Mouse (Mus musculus): ENCODE data around the gene Naxd. TPM values are rescaled to one million over a fixed set of nuclear protein-coding genes. Genes with fewer than 3 reads are reported as not detected.
"Not testable (repeated sequence)": the region's sequence is repeated elsewhere in the genome, so short reads cannot be mapped to it uniquely, and the experiment has no call there.

The Naxd gene
- total and polyA plus RNA-seq, 3 experiments = 54.8 to 72.3 TPM; not detected in 1

- DNase-seq (ENCODE audit: low read depth, low spot score) = peak; percentile 30
- H3K79me2 ChIP-seq (ENCODE audit: control insufficient read depth, insufficient read depth, low read length, poor library complexity) = no peaks in the 10 kb centered on the region
- H3K4me3 ChIP-seq (ENCODE audit: control insufficient read depth in 1 of 2, insufficient read depth in 1 of 2, low read depth in 2 of 2, low read length in 2 of 2) = no peak overlapping the region
- no peaks in the 10 kb centered on the region for H3K9me3 ChIP-seq (replicated peaks; ENCODE audit: insufficient read depth, low read length)
- peaks cover 0 to 12% of the 10 kb centered on the region in 2 experiments; a peak in 2 of 4 replicates for H3K4me1 ChIP-seq (ENCODE audit: control insufficient read depth in 1 of 2, insufficient read depth in 2 of 2, low read length in 2 of 2)
- TF ChIP-seq CHD1 (IDR thresholded peaks at IDR 0.05; ENCODE audit: low read depth, low read length) (no peak), MAFK (IDR thresholded peaks at IDR 0.05; ENCODE audit: borderline replicate concordance, low read depth, low read length) (no peak), MYC (IDR thresholded peaks at IDR 0.05; ENCODE audit: low read depth, low read length) (no peak), ZKSCAN1 (IDR thresholded peaks at IDR 0.05; ENCODE audit: low read depth, low read length) (no peak), GATA1 (IDR thresholded peaks at IDR 0.05; ENCODE audit: low read depth, low read length) (no peak), POLR2AphosphoS2 (IDR thresholded peaks at IDR 0.05; ENCODE audit: low read length) (no peak), ETS1 (IDR thresholded peaks at IDR 0.05; ENCODE audit: low read depth, low read length) (no peak), POLR2AphosphoS5 (IDR thresholded peaks at IDR 0.05; ENCODE audit: borderline replicate concordance, low read depth, low read length) (no peak), BHLHE40 (IDR thresholded peaks at IDR 0.05; ENCODE audit: borderline replicate concordance, low read depth, low read length) (no peak), JUND (IDR thresholded peaks at IDR 0.05; ENCODE audit: low read depth, low read length) (no peak)
- H3K27me3 ChIP-seq (ENCODE audit: control insufficient read depth in 1 of 2, insufficient read depth in 2 of 2, low read length in 2 of 2) = no peaks in the 10 kb centered on the region; a peak in 1 of 4 replicates
- H3K36me3 ChIP-seq (ENCODE audit: control insufficient read depth in 1 of 2, insufficient read depth in 2 of 2, low read length in 2 of 2) = peaks cover 0 to 5% of the 10 kb centered on the region in 2 experiments; a peak in 2 of 4 replicates
- H3K9ac ChIP-seq (ENCODE audit: control insufficient read depth, low read depth, low read length, poor library complexity, severe bottlenecking) = no peak overlapping the region
- no peak overlapping the region for H3K27ac ChIP-seq (ENCODE audit: control insufficient read depth, low read depth, low read length)
Measured at GRCm38 (mm10) chr8:11487229-11487628, 10.1 kb upstream of the Naxd start.

DNA sequence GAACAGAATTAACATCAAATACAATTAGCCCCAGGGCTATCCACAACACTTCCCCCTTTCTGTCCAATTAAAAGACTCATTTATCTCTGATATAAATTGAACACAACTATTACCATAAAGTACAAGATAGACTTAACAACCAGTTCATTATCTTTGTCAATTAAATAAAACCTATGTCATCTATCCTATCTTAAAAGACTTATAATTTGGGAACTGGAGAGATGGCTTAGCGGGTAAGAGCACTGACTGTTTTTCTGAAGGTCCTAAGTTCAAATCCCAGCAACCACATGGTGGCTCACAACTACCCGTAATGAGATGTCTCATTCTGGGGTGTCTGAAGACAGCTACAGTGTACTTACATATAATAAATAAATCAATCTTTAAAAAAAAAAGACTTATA lies 5.0 kb upstream of the Naxd start:
- peak; percentile 91 for TF ChIP-seq TBP (IDR thresholded peaks at IDR 0.05; ENCODE audit: low read depth, low read length)
- not testable (repeated sequence) for H3K9me3 ChIP-seq (replicated peaks; ENCODE audit: insufficient read depth, low read length); H3K4me3 ChIP-seq (ENCODE audit: control insufficient read depth in 1 of 2, insufficient read depth in 1 of 2, low read depth in 2 of 2, low read length in 2 of 2); DNase-seq (ENCODE audit: low read depth, low spot score); H3K36me3 ChIP-seq (ENCODE audit: control insufficient read depth in 1 of 2, insufficient read depth in 2 of 2, low read length in 2 of 2); H3K4me1 ChIP-seq (ENCODE audit: control insufficient read depth in 1 of 2, insufficient read depth in 2 of 2, low read length in 2 of 2); H3K79me2 ChIP-seq (ENCODE audit: control insufficient read depth, insufficient read depth, low read length, poor library complexity); H3K27me3 ChIP-seq (ENCODE audit: control insufficient read depth in 1 of 2, insufficient read depth in 2 of 2, low read length in 2 of 2); H3K9ac ChIP-seq (ENCODE audit: control insufficient read depth, low read depth, low read length, poor library complexity, severe bottlenecking); H3K27ac ChIP-seq (ENCODE audit: control insufficient read depth, low read depth, low read length)

DNA sequence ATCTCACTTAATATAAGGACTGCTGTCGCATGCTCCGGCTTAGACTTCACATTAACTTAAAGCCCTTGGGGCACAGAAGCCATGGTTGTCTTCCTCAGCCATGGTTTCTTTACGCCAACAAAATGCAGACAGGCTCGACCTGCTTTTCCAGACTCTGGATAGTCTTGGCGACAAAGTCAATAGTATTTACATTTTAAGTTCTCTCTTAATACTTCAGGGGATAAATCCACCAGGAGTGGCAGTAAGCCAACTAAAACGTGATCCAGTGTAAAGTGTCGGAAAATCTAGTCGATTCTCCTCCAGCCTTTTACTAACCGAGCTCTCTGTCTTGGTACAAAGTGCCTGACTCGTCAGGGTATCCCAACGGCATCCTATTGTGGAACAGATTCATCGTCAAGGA lies 975 bp downstream of the Naxd start:
- H3K9me3 ChIP-seq (replicated peaks; ENCODE audit: insufficient read depth, low read length) = no peaks in the 10 kb centered on the region
- no peak for TF ChIP-seq BHLHE40 (IDR thresholded peaks at IDR 0.05; ENCODE audit: borderline replicate concordance, low read depth, low read length)
- no peak for TF ChIP-seq EP300 (IDR thresholded peaks at IDR 0.05; ENCODE audit: low read depth in 1 of 2, low read length in 2 of 2)
- TF ChIP-seq TAL1 (IDR thresholded peaks at IDR 0.05; ENCODE audit: low read length) = no peak
- TF ChIP-seq CTCF (IDR thresholded peaks at IDR 0.05 in 2 of 3, conservative IDR thresholded peaks at IDR 0.05 in 1 of 3; ENCODE audit: control insufficient read depth in 1 of 3, insufficient read depth in 1 of 3, low read depth in 2 of 3, low read length in 3 of 3, poor library complexity in 1 of 3, severe bottlenecking in 1 of 3) = no peak
- TF ChIP-seq MXI1 (IDR thresholded peaks at IDR 0.05; ENCODE audit: low read depth, low read length) = no peak
- TF ChIP-seq TBP (IDR thresholded peaks at IDR 0.05; ENCODE audit: low read depth, low read length) = no peak
- H3K4me1 ChIP-seq (ENCODE audit: control insufficient read depth in 1 of 2, insufficient read depth in 2 of 2, low read length in 2 of 2) = peaks cover 0 to 20% of the 10 kb centered on the region in 2 experiments; a peak in 3 of 4 replicates
- DNase-seq (ENCODE audit: low read depth, low spot score) = no peak
- H3K27ac ChIP-seq (ENCODE audit: control insufficient read depth, low read depth, low read length) = no peak overlapping the region
- no peaks in the 10 kb centered on the region for H3K27me3 ChIP-seq (ENCODE audit: control insufficient read depth in 1 of 2, insufficient read depth in 2 of 2, low read length in 2 of 2)
- H3K4me3 ChIP-seq (ENCODE audit: control insufficient read depth in 1 of 2, insufficient read depth in 1 of 2, low read depth in 2 of 2, low read length in 2 of 2) = peak overlapping the region; percentile 74 to 85
- H3K79me2 ChIP-seq (ENCODE audit: control insufficient read depth, insufficient read depth, low read length, poor library complexity) = peaks cover 29% of the 10 kb centered on the region
- peaks cover 0 to 17% of the 10 kb centered on the region in 2 experiments; a peak in 3 of 4 replicates for H3K36me3 ChIP-seq (ENCODE audit: control insufficient read depth in 1 of 2, insufficient read depth in 2 of 2, low read length in 2 of 2)
- H3K9ac ChIP-seq (ENCODE audit: control insufficient read depth, low read depth, low read length, poor library complexity, severe bottlenecking) = peak overlapping the region; percentile 83

All from MEL (cell line).